Comparison of ENCODE assay signal across 9 mouse cellular contexts in the genomic region with DNA sequence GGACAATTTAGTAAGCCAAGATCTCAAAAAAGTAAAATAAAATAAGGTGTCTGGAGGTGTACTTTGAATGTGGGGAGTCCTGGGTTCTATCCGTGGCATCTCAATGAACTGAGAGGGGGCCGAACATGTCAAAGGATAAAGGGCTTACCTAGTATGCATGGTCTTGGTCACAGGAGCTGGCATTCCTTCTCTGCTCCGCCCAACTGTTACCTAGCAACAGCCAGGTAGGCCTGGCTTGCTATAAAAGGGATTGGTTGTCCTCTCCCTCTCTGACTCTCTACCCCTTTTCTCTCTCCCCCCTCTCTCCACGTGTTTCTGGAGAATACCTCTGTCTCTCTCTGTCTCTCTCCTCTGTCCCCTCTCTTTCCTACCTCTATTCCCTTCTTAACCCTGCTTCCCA. TPM values are rescaled to one million over a fixed set of nuclear protein-coding genes. Genes with fewer than 3 reads are reported as not detected.
DNase-seq lines count a peak whose midpoint lies in the region; ATAC-seq lines count a peak whose summit lies in the region.
"Had no signal": no experiment of that assay in that cellular context is flagged by ENCODE, and none has a peak within 500 bp of the region (broad histone marks: within the 10 kb centered on the region; RNA-seq: fewer than 3 reads in every experiment).

No protein-coding gene starts in this region.

- no peak overlapping the region for H3K4me2 ChIP-seq in neural tube, embryonic 13.5 days
- H3K4me2 ChIP-seq in neural tube, embryonic 15.5 days: no peak overlapping the region
- peak overlapping the region; percentile 87 for H3K4me2 ChIP-seq in intestine, embryonic 14.5 days (ENCODE audit: low read length)
- peak overlapping the region; percentile 76 for H3K4me2 ChIP-seq in limb, embryonic 12.5 days

- H3K27ac ChIP-seq in neural tube, embryonic 13.5 days (replicated peaks): peak overlapping the region; percentile 87; the same call in 1 of the 2 replicates
- no peak overlapping the region for H3K27ac ChIP-seq in neural tube, embryonic 15.5 days (replicated peaks)
- H3K27ac ChIP-seq in intestine, embryonic 14.5 days (ENCODE audit: low read depth): peak overlapping the region; percentile 99
- peak overlapping the region; percentile 100 for H3K27ac ChIP-seq in limb, embryonic 12.5 days

- H3K9ac ChIP-seq in neural tube, embryonic 13.5 days: no peak overlapping the region
- H3K9ac ChIP-seq in neural tube, embryonic 15.5 days (replicated peaks): no peak overlapping the region
- no peak overlapping the region for H3K9ac ChIP-seq in intestine, embryonic 14.5 days (ENCODE audit: low read length)
- H3K9ac ChIP-seq in limb, embryonic 12.5 days (replicated peaks): no peak overlapping the region

- WGBS in neural tube, embryonic 13.5 days: 55% methylated on average over 4 of the region's 4 CpGs
- 51% methylated on average over 4 of the region's 4 CpGs for WGBS in neural tube, embryonic 15.5 days
- 34% methylated on average over 4 of the region's 4 CpGs for WGBS in intestine, embryonic 14.5 days
- 36% methylated on average over 4 of the region's 4 CpGs for WGBS in limb, embryonic 12.5 days

- H3K36me3 ChIP-seq in neural tube, embryonic 13.5 days: no peaks in the 10 kb centered on the region
- no peaks in the 10 kb centered on the region for H3K36me3 ChIP-seq in neural tube, embryonic 15.5 days
- no peaks in the 10 kb centered on the region for H3K36me3 ChIP-seq in intestine, embryonic 14.5 days (ENCODE audit: control insufficient read depth, insufficient read depth, low read length)
- no peaks in the 10 kb centered on the region for H3K36me3 ChIP-seq in limb, embryonic 12.5 days

- no peak for ATAC-seq in neural tube, embryonic 13.5 days (ENCODE audit: low read depth)
- no peak for ATAC-seq in neural tube, embryonic 15.5 days (ENCODE audit: low FRiP score)
- ATAC-seq in intestine, embryonic 14.5 days (replicated peaks; ENCODE audit: low FRiP score, low TSS enrichment, low read depth): no peak
- ATAC-seq in limb, embryonic 12.5 days (ENCODE audit: insufficient number of reproducible peaks, insufficient read depth, low FRiP score, low TSS enrichment, low read depth): no peak

- H3K9me3 ChIP-seq in neural tube, embryonic 13.5 days: no peaks in the 10 kb centered on the region
- H3K9me3 ChIP-seq in neural tube, embryonic 15.5 days (replicated peaks): no peaks in the 10 kb centered on the region
- H3K9me3 ChIP-seq in intestine, embryonic 14.5 days (ENCODE audit: control insufficient read depth, low read length): no peaks in the 10 kb centered on the region
- no peaks in the 10 kb centered on the region for H3K9me3 ChIP-seq in limb, embryonic 12.5 days

- H3K4me3 ChIP-seq in neural tube, embryonic 13.5 days: no peak overlapping the region
- H3K4me3 ChIP-seq in neural tube, embryonic 15.5 days (replicated peaks): no peak overlapping the region
- H3K4me3 ChIP-seq in intestine, embryonic 14.5 days (ENCODE audit: low read depth, low read length): no peak overlapping the region
- H3K4me3 ChIP-seq in limb, embryonic 12.5 days (replicated peaks): no peak overlapping the region
- H3K4me3 ChIP-seq: myocyte had no signal

- no peak for DNase-seq in intestine, embryonic 14.5 days (ENCODE audit: low spot score)
- no peak for DNase-seq in cerebellum, postnatal 4 days (ENCODE audit: low spot score in 2 of 2)
- DNase-seq in ovary, adult 18-20 months (ENCODE audit: low spot score): no peak
- no peak for DNase-seq in left cerebral cortex, adult 9 months (ENCODE audit: low spot score in 2 of 2)
- DNase-seq: cerebellum, adult 8-10 months had no signal

- peaks cover 80% of the 10 kb centered on the region for H3K4me1 ChIP-seq in neural tube, embryonic 13.5 days (replicated peaks)
- H3K4me1 ChIP-seq in neural tube, embryonic 15.5 days: peaks cover 52% of the 10 kb centered on the region
- H3K4me1 ChIP-seq in intestine, embryonic 14.5 days (replicated peaks; ENCODE audit: control insufficient read depth, insufficient read depth, low read length): peaks cover 56% of the 10 kb centered on the region
- H3K4me1 ChIP-seq in limb, embryonic 12.5 days (replicated peaks): peaks cover 63% of the 10 kb centered on the region

- H3K27me3 ChIP-seq in neural tube, embryonic 13.5 days: no peaks in the 10 kb centered on the region
- H3K27me3 ChIP-seq in neural tube, embryonic 15.5 days (replicated peaks): 0 out of 2 replicates have a peak, but pooled peaks cover 3% of the 10 kb centered on the region
- H3K27me3 ChIP-seq in intestine, embryonic 14.5 days (replicated peaks; ENCODE audit: control insufficient read depth, insufficient read depth, low read length): no peaks in the 10 kb centered on the region
- no peaks in the 10 kb centered on the region for H3K27me3 ChIP-seq in limb, embryonic 12.5 days

RNA-seq across cellular contexts. Expression of gene Ier2, which starts 5.0 kb away (rescaled TPM):
- polyA plus RNA-seq in neural tube, embryonic 13.5 days (2015; fragmentation: Nextera tagmentation; extraction: Ambion mirVana): 32.5 and 37.7 TPM in 2 replicates
- 20.3 and 33.1 TPM in 2 replicates for polyA plus RNA-seq in neural tube, embryonic 15.5 days (2015; fragmentation: Nextera tagmentation; extraction: Ambion mirVana)
- polyA plus RNA-seq in intestine, embryonic 14.5 days (2014; fragmentation: Nextera tagmentation; extraction: Ambion mirVana): 73.2 and 75.5 TPM in 2 replicates
- polyA plus RNA-seq in limb, embryonic 12.5 days (2016; fragmentation: Nextera tagmentation; extraction: Ambion mirVana): 134 and 144 TPM in 2 replicates

RNA-seq across cellular contexts. Expression of gene Trmt1, which starts 28.4 kb away (rescaled TPM):
- 53.6 and 55.5 TPM in 2 replicates for polyA plus RNA-seq in neural tube, embryonic 13.5 days (2015; fragmentation: Nextera tagmentation; extraction: Ambion mirVana)
- polyA plus RNA-seq in neural tube, embryonic 15.5 days (2015; fragmentation: Nextera tagmentation; extraction: Ambion mirVana): 66.7 and 75.1 TPM in 2 replicates
- polyA plus RNA-seq in intestine, embryonic 14.5 days (2014; fragmentation: Nextera tagmentation; extraction: Ambion mirVana): 85.9 and 87.0 TPM in 2 replicates
- 63.4 and 66.9 TPM in 2 replicates for polyA plus RNA-seq in limb, embryonic 12.5 days (2016; fragmentation: Nextera tagmentation; extraction: Ambion mirVana)

RNA-seq across cellular contexts. Expression of gene Nacc1, which starts 30.0 kb away (rescaled TPM):
- polyA plus RNA-seq in neural tube, embryonic 13.5 days (2015; fragmentation: Nextera tagmentation; extraction: Ambion mirVana): 14.1 and 15.1 TPM in 2 replicates
- polyA plus RNA-seq in neural tube, embryonic 15.5 days (2015; fragmentation: Nextera tagmentation; extraction: Ambion mirVana): 12.3 and 14.1 TPM in 2 replicates
- polyA plus RNA-seq in intestine, embryonic 14.5 days (2014; fragmentation: Nextera tagmentation; extraction: Ambion mirVana): 23.7 and 25.0 TPM in 2 replicates
- polyA plus RNA-seq in limb, embryonic 12.5 days (2016; fragmentation: Nextera tagmentation; extraction: Ambion mirVana): 16.9 and 21.4 TPM in 2 replicates

RNA-seq across cellular contexts. Expression of gene Lyl1, which starts 43.6 kb away (rescaled TPM):
- 2.8 and 3.6 TPM in 2 replicates for polyA plus RNA-seq in neural tube, embryonic 13.5 days (2015; fragmentation: Nextera tagmentation; extraction: Ambion mirVana)
- polyA plus RNA-seq in neural tube, embryonic 15.5 days (2015; fragmentation: Nextera tagmentation; extraction: Ambion mirVana): 3.1 and 6.1 TPM in 2 replicates
- polyA plus RNA-seq in intestine, embryonic 14.5 days (2014; fragmentation: Nextera tagmentation; extraction: Ambion mirVana): 4.3 and 5.2 TPM in 2 replicates
- 3.7 and 4.7 TPM in 2 replicates for polyA plus RNA-seq in limb, embryonic 12.5 days (2016; fragmentation: Nextera tagmentation; extraction: Ambion mirVana)
- polyA plus RNA-seq: myocyte had no signal

Comparison
In these comparisons a context has a peak if more than half of its experiments do, and no peak if none do; other contexts are left out.
1. H3K4me2 ChIP-seq: peak in intestine, embryonic 14.5 days (single experiment) and limb, embryonic 12.5 days (single experiment); none in neural tube, embryonic 13.5 days (single experiment) and neural tube, embryonic 15.5 days (single experiment).